Mouse (Mus musculus): ENCODE results near the gene Ipo11. TPM values are rescaled to one million over a fixed set of nuclear protein-coding genes. Genes with fewer than 3 reads are reported as not detected.

Gene Ipo11
- polyA plus RNA-seq (2014; fragmentation: Illumina TruSeq; extraction: RNeasy Lipid Tissue Mini Kit (QIAGEN cat#74804); ENCODE audit: low read depth, low replicate concordance), result 35.3 TPM

DNA sequence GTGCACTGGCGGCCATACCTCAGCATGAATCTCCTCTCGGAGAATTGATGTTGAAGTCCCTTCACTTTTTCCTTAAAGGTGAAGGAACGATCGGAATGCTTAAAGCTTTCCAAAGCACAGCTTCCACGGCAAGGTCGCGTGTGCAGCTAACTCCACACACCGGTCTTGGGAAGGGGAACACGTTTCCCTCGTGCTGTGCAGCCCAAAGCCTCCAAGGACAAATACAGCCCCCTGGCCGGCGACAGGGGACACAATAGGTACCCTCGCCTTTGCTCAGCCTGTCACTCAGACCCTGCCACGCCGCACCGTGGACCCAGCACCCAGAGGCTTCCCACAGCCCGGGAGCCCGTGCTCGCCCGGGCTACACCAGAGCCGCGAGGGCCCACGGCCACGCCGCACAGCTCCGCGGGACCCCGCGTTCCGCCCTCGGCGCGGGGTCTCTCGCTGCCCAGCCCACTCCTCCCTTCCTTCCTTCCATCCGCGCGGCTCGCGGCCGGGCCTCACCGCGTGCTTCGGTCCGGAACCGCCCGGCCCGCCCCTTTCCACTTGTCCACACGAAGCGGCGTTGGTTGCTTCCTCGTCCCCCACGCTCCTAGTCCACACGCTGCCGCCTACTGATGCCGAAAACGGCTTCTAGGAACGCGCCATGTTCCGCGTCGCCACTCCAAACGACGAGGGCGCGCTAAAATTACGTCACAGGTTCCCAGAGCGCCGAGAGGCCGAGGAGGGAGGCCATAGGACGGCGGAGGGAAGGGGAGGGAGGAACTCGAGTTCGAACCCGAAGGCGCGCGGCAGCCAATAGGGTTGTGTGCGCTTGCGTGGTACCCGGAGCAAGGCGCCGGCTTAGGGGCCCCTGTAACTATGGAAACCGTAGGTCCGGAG is at the start of gene Ipo11:
Gene Ipo11 (minus strand): TSS at position 703 of the 882 bp plus-strand sequence.

GRCm38 (mm10) chr13:106946594-106947540 is 10.1 kb upstream of the Ipo11 start, which contains the start of gene Dimt1:
TSS of gene Dimt1 (plus strand) at chr13:106947127.

Other genes with a start within 250 kb of the Ipo11 start
- 17.6 TPM for gene Dimt1, start 10.2 kb upstream of the Ipo11 start, polyA plus RNA-seq (2014; fragmentation: Illumina TruSeq; extraction: RNeasy Lipid Tissue Mini Kit (QIAGEN cat#74804); ENCODE audit: low read depth, low replicate concordance)
- 85.5 TPM for gene Kif2a, start 85.2 kb upstream of the Ipo11 start, polyA plus RNA-seq (2014; fragmentation: Illumina TruSeq; extraction: RNeasy Lipid Tissue Mini Kit (QIAGEN cat#74804); ENCODE audit: low read depth, low replicate concordance)